Mouse (Mus musculus): ENCODE results near the gene Tma7. TPM values are rescaled to one million over a fixed set of nuclear protein-coding genes. Genes with fewer than 3 reads are reported as not detected.

Gene Tma7
- total and polyA plus RNA-seq, 3 experiments: 366 to 400 TPM; not detected in 1

DNA sequence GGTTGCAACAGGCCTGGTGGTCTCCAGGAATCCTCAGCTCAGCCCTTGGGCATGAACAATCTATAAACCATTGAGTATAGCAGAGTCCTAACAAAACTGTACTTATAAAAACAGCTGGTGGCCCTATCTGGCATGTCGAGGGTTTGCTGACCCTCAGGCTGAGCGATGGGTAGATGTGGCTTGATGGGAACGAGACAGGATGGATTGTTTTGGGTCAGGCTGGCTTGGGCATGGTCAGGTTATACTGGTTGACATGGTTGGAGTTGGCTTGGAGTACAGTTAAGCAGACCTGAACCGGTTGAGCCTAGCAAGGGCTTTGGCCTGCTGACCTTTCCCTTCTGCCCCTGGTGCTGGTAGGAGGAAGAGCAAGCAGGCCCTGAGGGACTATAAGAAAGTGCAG, 28.7 kb upstream of the Tma7 start:
- no peak for DNase-seq (ENCODE audit: low read depth, low spot score)
- Histone ChIP-seq H3K9ac (ENCODE audit: control insufficient read depth, low read depth, low read length, poor library complexity, severe bottlenecking) (no peak overlapping the region), H3K79me2 (ENCODE audit: control insufficient read depth, insufficient read depth, low read length, poor library complexity) (no peaks in the 10 kb centered on the region), H3K36me3 (ENCODE audit: control insufficient read depth in 1 of 2, insufficient read depth in 2 of 2, low read length in 2 of 2) (no peaks in the 10 kb centered on the region), H3K9me3 (replicated peaks; ENCODE audit: insufficient read depth, low read length) (no peaks in the 10 kb centered on the region), H3K4me3 (ENCODE audit: control insufficient read depth in 1 of 2, insufficient read depth in 1 of 2, low read depth in 2 of 2, low read length in 2 of 2) (no peak overlapping the region), H3K27ac (ENCODE audit: control insufficient read depth, low read depth, low read length) (no peak overlapping the region), H3K27me3 (ENCODE audit: control insufficient read depth in 1 of 2, insufficient read depth in 2 of 2, low read length in 2 of 2) (no peaks in the 10 kb centered on the region; a peak in 1 of 4 replicates), H3K4me1 (ENCODE audit: control insufficient read depth in 1 of 2, insufficient read depth in 2 of 2, low read length in 2 of 2) (no peaks in the 10 kb centered on the region)
- TF ChIP-seq EP300 (IDR thresholded peaks at IDR 0.05; ENCODE audit: low read depth in 1 of 2, low read length in 2 of 2) (no peak), MEF2A (IDR thresholded peaks at IDR 0.05; ENCODE audit: extremely low read depth, insufficient replicate concordance, low read depth, low read length, poor library complexity, severe bottlenecking) (no peak), POLR2AphosphoS2 (IDR thresholded peaks at IDR 0.05; ENCODE audit: low read length) (no peak), HCFC1 (IDR thresholded peaks at IDR 0.05; ENCODE audit: low read depth, low read length) (no peak), USF1 (IDR thresholded peaks at IDR 0.05; ENCODE audit: low read depth, low read length) (no peak), CHD2 (IDR thresholded peaks at IDR 0.05; ENCODE audit: low read length) (no peak), ZNF384 (IDR thresholded peaks at IDR 0.05; ENCODE audit: low read depth, low read length) (no peak), POLR2A (IDR thresholded peaks at IDR 0.05; ENCODE audit: control insufficient read depth in 1 of 2, insufficient read depth in 1 of 2, low read depth in 1 of 2, low read length in 2 of 2, poor library complexity in 1 of 2) (no peak), MYB (IDR thresholded peaks at IDR 0.05; ENCODE audit: low read depth, low read length) (no peak), SMC3 (IDR thresholded peaks at IDR 0.05; ENCODE audit: low read depth, low read length) (no peak), MYC (IDR thresholded peaks at IDR 0.05; ENCODE audit: low read depth, low read length) (no peak), TAL1 (IDR thresholded peaks at IDR 0.05; ENCODE audit: low read length) (no peak), ETS1 (IDR thresholded peaks at IDR 0.05; ENCODE audit: low read depth, low read length) (no peak), MAFK (IDR thresholded peaks at IDR 0.05; ENCODE audit: borderline replicate concordance, low read depth, low read length) (no peak), CTCF (IDR thresholded peaks at IDR 0.05 in 2 of 3, conservative IDR thresholded peaks at IDR 0.05 in 1 of 3; ENCODE audit: control insufficient read depth in 1 of 3, insufficient read depth in 1 of 3, low read depth in 2 of 3, low read length in 3 of 3, poor library complexity in 1 of 3, severe bottlenecking in 1 of 3) (no peak), ZMIZ1 (IDR thresholded peaks at IDR 0.05; ENCODE audit: low read depth, low read length) (no peak), KAT2A (conservative IDR thresholded peaks at IDR 0.05; ENCODE audit: low read depth, low read length) (no peak), ZC3H11A (IDR thresholded peaks at IDR 0.05; ENCODE audit: low read depth, low read length) (no peak), ZKSCAN1 (IDR thresholded peaks at IDR 0.05; ENCODE audit: low read depth, low read length) (no peak), BHLHE40 (IDR thresholded peaks at IDR 0.05; ENCODE audit: borderline replicate concordance, low read depth, low read length) (no peak)

DNA sequence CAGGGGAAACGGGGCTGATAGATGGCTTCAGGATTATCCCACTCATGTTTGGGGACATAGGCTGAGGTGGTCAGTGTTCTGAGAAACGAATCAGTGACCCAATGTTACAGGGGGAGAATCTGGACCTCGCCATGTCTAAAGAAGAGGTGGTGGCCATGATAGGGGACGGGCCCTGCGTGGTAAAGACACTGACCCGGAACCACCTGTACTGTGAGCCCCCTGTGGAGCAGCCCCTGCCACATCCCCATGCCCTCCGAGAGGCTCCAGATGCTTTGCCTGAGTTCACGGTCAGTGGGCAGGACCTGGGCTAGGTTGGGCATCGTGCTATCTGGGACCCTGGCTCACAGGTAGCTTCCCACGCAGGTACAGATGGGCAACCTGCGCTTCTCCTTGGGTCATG, 27.9 kb upstream of the Tma7 start:
- H3K4me3 ChIP-seq (ENCODE audit: control insufficient read depth in 1 of 2, insufficient read depth in 1 of 2, low read depth in 2 of 2, low read length in 2 of 2): no peak overlapping the region
- H3K4me1 ChIP-seq (ENCODE audit: control insufficient read depth in 1 of 2, insufficient read depth in 2 of 2, low read length in 2 of 2): no peaks in the 10 kb centered on the region
- DNase-seq (ENCODE audit: low read depth, low spot score): no peak
- no peaks in the 10 kb centered on the region for H3K36me3 ChIP-seq (ENCODE audit: control insufficient read depth in 1 of 2, insufficient read depth in 2 of 2, low read length in 2 of 2)
- no peaks in the 10 kb centered on the region for H3K79me2 ChIP-seq (ENCODE audit: control insufficient read depth, insufficient read depth, low read length, poor library complexity)
- no peak for TF ChIP-seq ZNF384 (IDR thresholded peaks at IDR 0.05; ENCODE audit: low read depth, low read length)
- no peak for TF ChIP-seq RAD21 (IDR thresholded peaks at IDR 0.05; ENCODE audit: low read depth, low read length)
- TF ChIP-seq RCOR1 (IDR thresholded peaks at IDR 0.05; ENCODE audit: low read depth, low read length): no peak
- TF ChIP-seq MAFK (IDR thresholded peaks at IDR 0.05; ENCODE audit: borderline replicate concordance, low read depth, low read length): no peak
- TF ChIP-seq GATA1 (IDR thresholded peaks at IDR 0.05; ENCODE audit: low read depth, low read length): no peak
- no peak for TF ChIP-seq USF1 (IDR thresholded peaks at IDR 0.05; ENCODE audit: low read depth, low read length)
- no peak for TF ChIP-seq NELFE (IDR thresholded peaks at IDR 0.05; ENCODE audit: low read depth, low read length)
- TF ChIP-seq POLR2AphosphoS5 (IDR thresholded peaks at IDR 0.05; ENCODE audit: borderline replicate concordance, low read depth, low read length): no peak
- TF ChIP-seq CTCF (IDR thresholded peaks at IDR 0.05 in 2 of 3, conservative IDR thresholded peaks at IDR 0.05 in 1 of 3; ENCODE audit: control insufficient read depth in 1 of 3, insufficient read depth in 1 of 3, low read depth in 2 of 3, low read length in 3 of 3, poor library complexity in 1 of 3, severe bottlenecking in 1 of 3): no peak
- no peaks in the 10 kb centered on the region; a peak in 1 of 4 replicates for H3K27me3 ChIP-seq (ENCODE audit: control insufficient read depth in 1 of 2, insufficient read depth in 2 of 2, low read length in 2 of 2)
- no peaks in the 10 kb centered on the region for H3K9me3 ChIP-seq (replicated peaks; ENCODE audit: insufficient read depth, low read length)
- H3K9ac ChIP-seq (ENCODE audit: control insufficient read depth, low read depth, low read length, poor library complexity, severe bottlenecking): no peak overlapping the region
- H3K27ac ChIP-seq (ENCODE audit: control insufficient read depth, low read depth, low read length): no peak overlapping the region

Measured in MEL (cell line).